Mouse (Mus musculus): ENCODE results near the gene Ifi27. TPM values are rescaled to one million over a fixed set of nuclear protein-coding genes. Genes with fewer than 3 reads are reported as not detected.
"Not testable (repeated sequence)": the region's sequence is repeated elsewhere in the genome, so short reads cannot be mapped to it uniquely, and the experiment has no call there.

Ifi27 gene
- polyA plus RNA-seq, 1 experiment = 0.08 TPM

DNA sequence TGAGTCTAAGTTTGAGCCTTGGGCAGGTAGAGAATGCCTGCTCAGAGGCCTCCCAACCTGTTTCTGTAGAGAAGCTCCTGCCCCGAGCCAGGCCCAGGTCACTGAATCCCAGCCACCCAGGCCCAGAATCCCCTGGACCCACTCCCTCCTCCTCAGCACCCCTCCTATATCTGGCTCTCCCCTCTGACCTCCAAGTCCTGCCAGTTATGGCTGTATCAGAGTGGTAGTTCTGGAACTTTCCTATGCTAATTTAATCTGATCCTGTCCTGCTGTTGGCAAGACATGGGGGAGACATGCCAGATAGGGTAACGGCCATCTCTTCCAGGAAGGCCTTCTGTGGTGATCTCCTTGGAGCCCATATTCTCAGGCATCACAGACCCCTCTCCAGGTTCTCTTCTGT lies 48.8 kb downstream of the Ifi27 start:
- Histone ChIP-seq H3K36me3 (ENCODE audit: control insufficient read depth) (no peaks in the 10 kb centered on the region), H3K4me3 (replicated peaks) (no peak overlapping the region), H3K4me1 (ENCODE audit: control insufficient read depth) (no peaks in the 10 kb centered on the region), H3K27me3 (ENCODE audit: control insufficient read depth) (no peaks in the 10 kb centered on the region), H3K9me3 (ENCODE audit: control insufficient read depth, low read length) (no peaks in the 10 kb centered on the region)
- TF ChIP-seq TAL1 (IDR thresholded peaks at IDR 0.05; ENCODE audit: low read length) = no peak
- TF ChIP-seq GATA1 (IDR thresholded peaks at IDR 0.05; ENCODE audit: low read length) = no peak

DNA sequence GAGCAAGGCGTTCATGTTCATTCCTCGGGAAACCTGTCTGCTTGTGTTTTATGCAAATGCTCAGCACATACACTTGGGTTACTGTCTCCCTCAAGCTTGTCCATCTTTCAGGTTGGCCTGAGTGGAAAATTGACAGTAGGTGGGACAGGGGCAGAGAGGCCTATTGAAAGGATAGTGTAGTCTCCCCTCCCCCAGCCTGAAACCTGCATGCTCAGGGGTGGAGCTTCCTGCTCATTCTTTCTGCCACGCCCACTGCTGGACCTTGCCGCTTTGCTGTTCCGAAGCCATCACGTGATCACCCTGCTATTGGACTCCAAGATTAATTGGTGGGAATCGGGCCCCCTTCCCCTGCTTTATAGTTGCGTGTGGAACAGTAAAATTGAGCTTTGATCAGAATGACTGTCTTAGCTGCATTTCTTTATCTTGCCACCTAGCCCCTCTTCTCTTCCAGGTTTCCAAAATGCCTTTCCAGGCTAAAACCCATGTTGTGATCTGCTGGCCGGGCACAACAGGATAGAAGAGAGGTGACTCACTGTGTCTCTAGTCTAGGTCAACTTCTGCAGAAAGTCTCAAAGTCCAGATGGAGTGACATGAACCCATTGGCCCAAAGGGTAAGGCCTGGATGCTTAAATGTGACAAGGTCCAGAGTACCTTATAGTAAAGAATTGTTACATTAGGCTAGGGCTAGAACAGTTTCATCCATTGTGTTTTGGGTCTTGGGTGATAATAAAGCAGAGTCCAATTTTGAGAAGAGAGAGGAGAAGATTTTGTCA lies 50.4 kb downstream of the Ifi27 start:
- not testable (repeated sequence) for H3K4me1 ChIP-seq (ENCODE audit: control insufficient read depth); H3K27me3 ChIP-seq (ENCODE audit: control insufficient read depth); H3K36me3 ChIP-seq (ENCODE audit: control insufficient read depth); H3K4me3 ChIP-seq (replicated peaks); H3K9me3 ChIP-seq (ENCODE audit: control insufficient read depth, low read length)

- H3K36me3 ChIP-seq (ENCODE audit: control insufficient read depth) = no peaks in the 10 kb centered on the region
- H3K4me3 ChIP-seq (replicated peaks) = no peak overlapping the region
- no peaks in the 10 kb centered on the region for H3K4me1 ChIP-seq (ENCODE audit: control insufficient read depth)
- TF ChIP-seq TAL1 (IDR thresholded peaks at IDR 0.05; ENCODE audit: low read length) (no peak), GATA1 (IDR thresholded peaks at IDR 0.05; ENCODE audit: low read length) (no peak)
- no peaks in the 10 kb centered on the region for H3K27me3 ChIP-seq (ENCODE audit: control insufficient read depth)
- H3K9me3 ChIP-seq (ENCODE audit: control insufficient read depth, low read length) = no peaks in the 10 kb centered on the region
Measured at GRCm38 (mm10) chr12:103486726-103487125, 52.7 kb downstream of the Ifi27 start.

GRCm38 (mm10) chr12:103487276-103487675 lies 53.3 kb downstream of the Ifi27 start:
- Histone ChIP-seq H3K4me1 (ENCODE audit: control insufficient read depth) (no peaks in the 10 kb centered on the region), H3K9me3 (ENCODE audit: control insufficient read depth, low read length) (no peaks in the 10 kb centered on the region), H3K27me3 (ENCODE audit: control insufficient read depth) (no peaks in the 10 kb centered on the region), H3K4me3 (replicated peaks) (no peak overlapping the region), H3K36me3 (ENCODE audit: control insufficient read depth) (no peaks in the 10 kb centered on the region)
- TF ChIP-seq TAL1 (IDR thresholded peaks at IDR 0.05; ENCODE audit: low read length) (no peak), GATA1 (IDR thresholded peaks at IDR 0.05; ENCODE audit: low read length) (no peak)

GRCm38 (mm10) chr12:103487750-103488149 lies 53.7 kb downstream of the Ifi27 start:
- no peak overlapping the region for H3K4me3 ChIP-seq (replicated peaks)
- TF ChIP-seq TAL1 (IDR thresholded peaks at IDR 0.05; ENCODE audit: low read length) = no peak
- TF ChIP-seq GATA1 (IDR thresholded peaks at IDR 0.05; ENCODE audit: low read length) = no peak
- no peaks in the 10 kb centered on the region for H3K27me3 ChIP-seq (ENCODE audit: control insufficient read depth)
- H3K9me3 ChIP-seq (ENCODE audit: control insufficient read depth, low read length) = no peaks in the 10 kb centered on the region
- H3K36me3 ChIP-seq (ENCODE audit: control insufficient read depth) = no peaks in the 10 kb centered on the region
- H3K4me1 ChIP-seq (ENCODE audit: control insufficient read depth) = no peaks in the 10 kb centered on the region

Other genes with a start within 250 kb of the Ifi27 start
- gene Prima1, start 192.1 kb upstream of the Ifi27 start, polyA plus RNA-seq (2012) = not detected in 2 replicates
- not detected in 2 replicates for gene Fam181a, start 123.2 kb upstream of the Ifi27 start, polyA plus RNA-seq (2012)
- 0.14 and 0.16 TPM in 2 replicates for gene Asb2, start 78.2 kb upstream of the Ifi27 start, polyA plus RNA-seq (2012)
- gene Otub2, start 45.5 kb upstream of the Ifi27 start, polyA plus RNA-seq (2012) = 1.5 and 1.9 TPM in 2 replicates
- not detected in 2 replicates for gene 9330161L09Rik, start 26.4 kb upstream of the Ifi27 start, polyA plus RNA-seq (2012)
- gene Ddx24, start 8.4 kb upstream of the Ifi27 start, polyA plus RNA-seq (2012) = 1.9 and 3.5 TPM in 2 replicates
- gene Ifi27l2a, start 9.5 kb downstream of the Ifi27 start, polyA plus RNA-seq (2012) = 0.15 TPM in 1 of 2 replicates, not detected in the other
- not detected in 2 replicates for gene Ifi27l2b, start 23.0 kb downstream of the Ifi27 start, polyA plus RNA-seq (2012)
- gene Ppp4r4, start 98.1 kb downstream of the Ifi27 start, polyA plus RNA-seq (2012) = not detected in 2 replicates
- not detected in 2 replicates for gene Serpina10, start 197.2 kb downstream of the Ifi27 start, polyA plus RNA-seq (2012)
- 0.37 and 0.38 TPM in 2 replicates for gene Serpina6, start 223.0 kb downstream of the Ifi27 start, polyA plus RNA-seq (2012)
- not detected in 2 replicates for gene Serpina16, start 241.9 kb downstream of the Ifi27 start, polyA plus RNA-seq (2012)